Mouse (Mus musculus) testis, adult 2 months (tissue): ENCODE measurements at regions not wholly inside any gene's neighbourhood (a gene's known extent, or its start where the extent isn't known, plus 50 kb on each side); places are given as distances from the start of the nearest gene placed in this dataset.

Experiments used
- CTCF ChIP-seq: fragments of 200-500 bp; IDR thresholded peaks from 2 replicates; pipeline ENCODE4 v1.5.1; 2012; ENCODE audit warnings: low read depth, mild to moderate bottlenecking, inconsistent platforms, low read length, moderate library complexity; ENCODE audit not compliant: control insufficient read depth, insufficient read depth, insufficient replicate concordance
- POLR2A ChIP-seq: fragments of 200-500 bp; IDR thresholded peaks from 2 replicates; pipeline ENCODE4 v1.6.1; 2012; ENCODE audit warnings: low read depth, mild to moderate bottlenecking, inconsistent platforms, low read length, moderate library complexity; ENCODE audit not compliant: control insufficient read depth

DNA sequence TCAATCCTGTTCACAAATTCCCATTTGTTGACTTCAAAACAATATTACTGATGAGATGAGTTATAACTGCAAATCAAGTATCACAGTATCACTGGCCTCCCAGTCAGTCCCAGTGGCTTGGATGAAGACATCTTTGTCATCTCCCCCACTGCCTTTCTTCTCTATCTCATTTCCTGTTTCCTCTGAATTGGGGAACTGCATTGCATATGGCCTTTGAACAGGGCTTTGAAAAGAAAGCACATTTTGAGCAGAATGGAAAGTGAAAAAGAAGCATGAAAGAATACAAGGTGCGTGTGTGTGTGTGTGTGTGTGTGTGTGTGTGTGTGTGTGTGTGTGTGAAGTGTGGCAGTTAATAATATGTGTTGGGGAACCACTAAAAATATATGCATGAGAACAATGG lies 94.6 kb upstream of the Tank start:
- TF ChIP-seq POLR2A = no peak
- no peak for TF ChIP-seq CTCF
